Mouse (Mus musculus): ENCODE results near the gene Cd163.

Cd163 gene

GRCm38 (mm10) chr6:124360549-124360948 lies 56.1 kb downstream of the Cd163 start:
- DNase-seq (ENCODE audit: low read depth, low spot score) = peak; percentile 70

DNA sequence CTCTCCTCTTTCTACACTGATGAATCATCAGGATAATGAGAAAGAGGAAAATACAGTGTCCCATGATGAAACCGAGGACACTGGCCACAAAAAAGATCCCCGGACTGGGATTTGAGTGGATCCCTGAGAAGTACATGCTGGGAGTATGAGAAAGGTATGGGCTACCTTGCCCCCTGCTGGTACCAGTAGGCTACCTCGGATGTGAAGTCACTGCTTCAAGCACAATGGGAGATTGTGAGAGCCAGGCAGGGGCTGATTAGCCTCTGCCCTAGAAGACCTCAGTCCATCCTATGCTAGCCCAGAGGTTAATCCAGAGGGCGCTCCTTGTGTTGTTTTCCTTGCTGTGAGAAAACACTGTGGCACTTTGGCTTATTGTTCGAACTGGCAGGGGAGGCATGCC lies 59.9 kb downstream of the Cd163 start:
- DNase-seq (ENCODE audit: low read depth, low spot score) = no peak

GRCm38 (mm10) chr6:124373584-124374206 lies 69.2 kb downstream of the Cd163 start:
- no peak for DNase-seq (ENCODE audit: low read depth, low spot score)

DNA sequence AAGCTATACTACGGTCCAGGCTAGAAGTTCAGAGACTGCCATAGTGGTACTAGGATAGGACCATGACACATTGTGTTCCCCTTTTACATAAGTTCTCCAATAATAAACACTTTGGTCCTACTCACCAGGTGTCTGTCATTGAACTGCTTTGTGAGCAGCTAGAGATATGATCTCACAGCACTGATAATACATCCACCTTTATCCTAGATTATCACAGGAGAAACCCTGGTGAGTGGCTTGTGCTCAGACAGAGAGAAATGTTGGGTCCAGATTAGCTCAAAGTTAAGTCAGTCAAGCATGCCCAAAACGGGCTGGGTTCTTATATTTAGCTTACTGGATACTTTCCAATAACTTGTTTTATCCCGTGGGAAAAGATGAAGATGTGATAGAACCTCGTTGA lies 70.2 kb downstream of the Cd163 start:
- no peak for DNase-seq (ENCODE audit: low read depth, low spot score)

DNA sequence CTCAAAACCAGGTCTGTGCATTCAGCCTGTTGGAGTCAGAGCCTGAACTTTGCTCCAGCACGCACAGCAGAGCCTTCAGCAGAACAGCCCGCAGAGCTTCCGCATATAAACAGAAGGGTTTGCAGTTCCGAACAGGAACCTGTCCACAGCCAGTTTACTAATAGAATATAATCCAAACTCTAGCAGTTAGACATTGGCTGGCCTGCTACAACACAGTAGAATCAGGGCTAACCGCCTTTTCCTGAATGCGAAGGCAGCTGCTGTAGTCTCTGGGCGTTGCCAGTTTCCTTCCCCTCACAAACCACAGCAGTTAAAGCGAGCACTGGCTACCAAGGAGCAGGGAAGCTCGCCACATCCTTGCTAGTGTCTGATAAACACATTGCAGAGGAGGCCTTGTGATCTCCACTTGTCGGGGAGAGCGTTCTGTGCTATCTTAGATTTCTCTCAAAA lies 71.0 kb downstream of the Cd163 start:
- peak; percentile 89 for DNase-seq (ENCODE audit: low read depth, low spot score)

DNA sequence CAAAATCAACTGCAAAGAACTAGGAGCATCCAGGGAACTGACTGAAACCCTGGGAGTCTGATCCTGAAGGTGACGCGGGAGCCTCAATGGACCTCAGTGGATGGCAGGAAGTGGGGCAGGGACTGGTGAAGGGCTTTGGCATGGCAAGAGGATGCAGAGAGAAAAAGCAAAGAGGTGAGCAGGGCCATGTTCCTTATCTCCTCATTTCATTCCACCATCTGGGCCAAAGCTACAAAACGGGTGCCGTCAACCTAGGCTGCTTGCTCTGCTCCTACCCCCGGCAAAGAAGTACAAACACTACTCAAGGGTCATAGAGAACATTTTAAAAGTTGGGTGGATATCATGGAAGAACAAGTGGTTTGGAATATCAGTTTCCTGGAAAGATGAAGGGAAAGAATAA lies 71.9 kb downstream of the Cd163 start:
- DNase-seq (ENCODE audit: low read depth, low spot score) = peak; percentile 36

GRCm38 (mm10) chr6:124377494-124378255 lies 73.2 kb downstream of the Cd163 start:
- peak; percentile 22 for DNase-seq (ENCODE audit: low read depth, low spot score)

- DNase-seq (ENCODE audit: low read depth, low spot score) = peak; percentile 51
Observed at GRCm38 (mm10) chr6:124379331-124379730, 74.9 kb downstream of the Cd163 start.
